Mouse (Mus musculus) central nervous system, embryonic 14 days (tissue): ENCODE results near the gene 1810065E05Rik. TPM values are rescaled to one million over a fixed set of nuclear protein-coding genes. Genes with fewer than 3 reads are reported as not detected.

ENCODE experiments used
- polyA plus RNA-seq: library from polyadenylated mRNA; depleted of rRNA; stranded (reverse); fragments of >200 nt; gene quantifications from 2 replicates; pipeline ENCODE4 v1.2.3, GENCODE M21; 2012; rRNA removed

1810065E05Rik gene
- polyA plus RNA-seq, result not detected in 2 replicates

DNA sequence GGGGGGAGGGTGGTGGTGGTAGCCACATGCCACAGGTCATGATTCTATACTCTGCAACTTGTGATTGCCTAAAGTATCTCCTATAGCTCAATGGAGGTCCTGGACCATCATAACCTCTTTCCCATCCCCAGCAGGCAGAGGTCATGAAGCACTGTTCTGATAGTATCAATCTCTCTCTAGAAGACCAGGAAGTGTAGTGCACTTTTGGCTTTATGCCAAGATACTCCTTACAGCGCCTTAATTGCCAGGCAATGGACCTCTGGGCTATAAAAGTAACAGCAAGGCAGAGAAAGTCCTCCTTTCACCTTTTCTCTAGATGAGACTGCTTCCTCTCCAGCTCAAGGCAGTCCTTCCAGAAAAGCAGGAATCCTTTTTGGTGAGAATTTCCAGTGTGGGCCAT lies at the start of gene 1810065E05Rik:
Gene 1810065E05Rik (plus strand): TSS at position 297 of the 400 bp plus-strand sequence.

DNA sequence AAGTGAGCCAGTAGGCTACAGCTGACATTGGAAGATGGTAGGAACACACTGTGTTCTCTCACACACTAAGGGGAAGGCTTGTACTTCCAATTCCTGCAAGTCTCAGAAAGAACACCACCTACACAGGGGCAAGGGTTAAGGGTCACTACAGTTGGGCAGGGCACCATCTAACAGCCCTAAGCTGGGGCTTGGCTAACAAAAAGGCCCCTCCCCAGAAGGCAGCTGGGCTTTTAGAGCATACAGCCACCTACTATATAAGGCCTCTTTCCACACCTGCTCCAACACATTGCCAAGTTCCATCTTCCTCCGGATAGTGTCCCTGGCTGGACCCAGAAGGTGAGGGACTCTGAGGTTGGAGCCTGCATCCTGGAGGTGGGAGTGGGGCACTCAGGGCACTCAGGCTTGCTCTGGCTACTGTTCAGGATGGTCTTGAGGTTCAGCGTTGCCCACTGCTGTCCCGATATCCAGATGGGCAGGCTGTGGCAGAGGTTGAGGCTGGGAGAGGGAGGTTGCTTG lies 42.1 kb upstream of the 1810065E05Rik start, which contains the start of gene Lypd8:
Gene Lypd8 (plus strand): TSS at position 281 of the 516 bp plus-strand sequence.

DNA sequence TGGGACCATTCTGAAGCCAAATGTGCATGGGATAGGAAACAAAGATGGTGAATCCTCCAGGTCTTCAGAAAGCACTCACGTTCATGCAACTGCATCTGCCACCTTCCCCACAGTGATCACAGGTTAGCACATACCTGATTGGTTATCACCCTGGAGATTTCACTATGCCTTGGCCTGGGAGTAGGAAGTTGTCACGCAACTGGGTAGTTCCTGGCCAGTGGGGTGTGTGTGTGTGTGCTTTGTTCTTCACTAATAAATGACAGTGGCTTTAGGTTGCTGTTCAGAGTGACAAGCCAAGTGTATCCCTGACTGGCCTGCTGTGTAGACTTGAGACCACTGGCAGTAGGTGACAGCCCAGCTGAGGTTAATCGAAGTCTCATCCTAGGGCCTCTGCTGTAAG lies 11.3 kb downstream of the 1810065E05Rik start, which contains the start of gene Gm12253:
Gene Gm12253 (plus strand): TSS at position 301 of the 400 bp plus-strand sequence.

DNA sequence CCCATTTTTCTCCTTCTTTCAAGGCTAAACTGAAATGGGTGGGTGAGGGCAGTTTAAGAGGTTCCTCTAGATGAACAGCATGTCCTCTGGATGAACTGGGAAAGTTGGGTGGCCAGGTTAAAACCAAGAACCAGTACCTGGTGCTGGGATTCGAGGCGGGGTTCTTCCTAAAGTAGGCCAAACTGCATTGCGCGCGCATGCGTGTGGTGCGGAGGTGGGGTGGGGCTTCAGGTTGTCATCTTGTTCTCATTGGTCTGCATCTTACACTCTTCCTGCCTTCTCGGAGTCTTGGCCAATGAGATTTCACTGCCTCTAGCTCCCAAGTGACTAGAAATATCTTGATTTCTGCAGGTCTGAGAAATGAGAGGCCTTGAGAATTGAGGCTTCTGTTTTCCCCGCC lies 31.8 kb downstream of the 1810065E05Rik start, which contains the start of gene Lypd9:
Gene Lypd9 (minus strand): TSS at position 165 of the 400 bp plus-strand sequence.

DNA sequence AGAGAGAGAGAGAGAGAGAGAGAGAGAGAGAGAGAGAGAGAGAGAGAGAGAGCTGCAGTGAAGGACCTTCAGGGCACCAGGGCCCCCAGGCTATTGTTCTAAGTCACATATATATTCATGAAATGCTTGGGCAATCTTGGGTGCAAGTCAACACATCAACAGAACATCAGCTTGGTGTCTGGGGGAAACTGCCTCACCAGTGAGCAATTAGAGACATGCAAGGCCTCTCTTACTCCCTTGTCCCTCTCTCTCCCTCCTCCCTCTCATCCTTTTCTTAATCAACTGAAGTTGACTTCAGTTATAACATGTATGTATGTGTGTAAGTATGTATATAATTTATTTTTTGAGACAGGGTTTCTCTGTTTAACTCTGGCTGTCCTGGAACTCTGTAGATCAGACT lies 41.3 kb downstream of the 1810065E05Rik start, which contains the start of gene Olfr30:
Gene Olfr30 (minus strand): TSS at position 101 of the 400 bp plus-strand sequence.

Other genes with a start within 250 kb of the 1810065E05Rik start
- 77.5 and 91.2 TPM in 2 replicates for gene Mrpl22, start 249.4 kb upstream of the 1810065E05Rik start, polyA plus RNA-seq
- gene Igtp, start 221.6 kb upstream of the 1810065E05Rik start, polyA plus RNA-seq, result 2.6 and 4.7 TPM in 2 replicates
- 2.0 and 2.4 TPM in 2 replicates for gene Irgm2, start 221.5 kb upstream of the 1810065E05Rik start, polyA plus RNA-seq
- gene 4930438A08Rik, start 146.3 kb upstream of the 1810065E05Rik start, polyA plus RNA-seq, result 0.04 and 0.05 TPM in 2 replicates
- gene Zfp692, start 114.0 kb upstream of the 1810065E05Rik start, polyA plus RNA-seq, result 62.8 and 69.6 TPM in 2 replicates
- 35.2 and 38.3 TPM in 2 replicates for gene Zfp672, start 90.8 kb upstream of the 1810065E05Rik start, polyA plus RNA-seq
- 38.0 and 39.2 TPM in 2 replicates for gene Sh3bp5l, start 90.4 kb upstream of the 1810065E05Rik start, polyA plus RNA-seq
- gene Lypd8, start 42.1 kb upstream of the 1810065E05Rik start, polyA plus RNA-seq, result 0.11 and 0.13 TPM in 2 replicates
- gene Gm12253, start 11.4 kb downstream of the 1810065E05Rik start, polyA plus RNA-seq, result not detected in 2 replicates
- gene Lypd9, start 31.8 kb downstream of the 1810065E05Rik start, polyA plus RNA-seq, result not detected in 2 replicates
- not detected in 2 replicates for gene Olfr30, start 41.2 kb downstream of the 1810065E05Rik start, polyA plus RNA-seq
- not detected in 2 replicates for gene Olfr332, start 71.4 kb downstream of the 1810065E05Rik start, polyA plus RNA-seq
- not detected in 2 replicates for gene Olfr331, start 81.5 kb downstream of the 1810065E05Rik start, polyA plus RNA-seq
- not detected in 2 replicates for gene Olfr330, start 113.7 kb downstream of the 1810065E05Rik start, polyA plus RNA-seq
- gene Olfr329-ps, start 125.3 kb downstream of the 1810065E05Rik start, polyA plus RNA-seq, result not detected in 2 replicates
- gene Olfr328, start 134.5 kb downstream of the 1810065E05Rik start, polyA plus RNA-seq, result 0.02 and 0.03 TPM in 2 replicates
- gene Olfr224, start 149.4 kb downstream of the 1810065E05Rik start, polyA plus RNA-seq, result 0.06 and 0.08 TPM in 2 replicates
- gene Olfr325, start 156.6 kb downstream of the 1810065E05Rik start, polyA plus RNA-seq, result not detected in 2 replicates
- 0.03 and 0.05 TPM in 2 replicates for gene Olfr324, start 174.0 kb downstream of the 1810065E05Rik start, polyA plus RNA-seq
- not detected in 2 replicates for gene 2210407C18Rik, start 195.0 kb downstream of the 1810065E05Rik start, polyA plus RNA-seq
- gene Olfr323, start 209.4 kb downstream of the 1810065E05Rik start, polyA plus RNA-seq, result not detected in 2 replicates
- gene Trim58, start 219.4 kb downstream of the 1810065E05Rik start, polyA plus RNA-seq, result 0.11 TPM in 1 of 2 replicates, not detected in the other
- 0.01 TPM in 1 of 2 replicates, not detected in the other for gene Olfr322, start 237.7 kb downstream of the 1810065E05Rik start, polyA plus RNA-seq